17 mouse cellular contexts compared by ENCODE assay signal in genomic region chr17:25922120-25922519, GRCm38 (mm10). TPM values are rescaled to one million over a fixed set of nuclear protein-coding genes. Genes with fewer than 3 reads are reported as not detected.
DNase-seq lines count a peak whose midpoint lies in the region; ATAC-seq lines count a peak whose summit lies in the region.
"Had no signal": no experiment of that assay in that cellular context is flagged by ENCODE, and none has a peak within 500 bp of the region (broad histone marks: within the 10 kb centered on the region; RNA-seq: fewer than 3 reads in every experiment).

No protein-coding gene starts in this region.

- H3K9me3 ChIP-seq in liver, embryonic 13.5 days (replicated peaks): no peaks in the 10 kb centered on the region
- H3K9me3 ChIP-seq in liver, embryonic 11.5 days (ENCODE audit: control insufficient read depth, low read length): no peaks in the 10 kb centered on the region
- H3K9me3 ChIP-seq: hindbrain, embryonic 15.5 days; limb, embryonic 10.5 days; neural tube, embryonic 13.5 days had no signal

- H3K4me2 ChIP-seq in liver, embryonic 13.5 days: 0 out of 2 replicates have a peak overlapping the region, but pooled peaks have one; percentile 87
- H3K4me2 ChIP-seq in liver, embryonic 11.5 days: no peak overlapping the region
- H3K4me2 ChIP-seq: hindbrain, embryonic 15.5 days; neural tube, embryonic 13.5 days had no signal

- ATAC-seq in cerebellum, adult (ENCODE audit: insufficient number of reproducible peaks, low FRiP score, low TSS enrichment): no peak
- ATAC-seq in liver, embryonic 13.5 days (ENCODE audit: low read depth): no peak
- ATAC-seq in liver, embryonic 11.5 days (replicated peaks; ENCODE audit: low FRiP score): no peak
- ATAC-seq: lung, postnatal 0 days; Patski had no signal

- no peaks in the 10 kb centered on the region for H3K27me3 ChIP-seq in liver, embryonic 13.5 days
- no peaks in the 10 kb centered on the region for H3K27me3 ChIP-seq in liver, embryonic 11.5 days (replicated peaks; ENCODE audit: control insufficient read depth, insufficient read depth, low read length)
- H3K27me3 ChIP-seq: hindbrain, embryonic 15.5 days; neural tube, embryonic 13.5 days; Patski had no signal

- H3K4me3 ChIP-seq in liver, embryonic 13.5 days (replicated peaks): no peak overlapping the region
- H3K4me3 ChIP-seq in liver, embryonic 11.5 days (ENCODE audit: low read depth, low read length): no peak overlapping the region
- H3K4me3 ChIP-seq: hindbrain, embryonic 15.5 days; limb, embryonic 10.5 days; neural tube, embryonic 13.5 days had no signal

- 69% methylated on average over 5 of the region's 5 CpGs for WGBS in liver, embryonic 13.5 days (ENCODE audit: insufficient replicate concordance)
- WGBS in liver, embryonic 11.5 days: 80% methylated on average over 5 of the region's 5 CpGs

- peak; percentile 45 to 56 for DNase-seq in cerebellum, postnatal 10 days
- DNase-seq in liver, embryonic 13.5 days: no peak
- no peak for DNase-seq in liver, embryonic 11.5 days (ENCODE audit: low spot score)
- peak; percentile 75 for DNase-seq in 3T3-L1 (ENCODE audit: low read depth, low spot score)
- peak; percentile 40 for DNase-seq in kidney, postnatal 14 days
- DNase-seq in frontal cortex, postnatal 36 days (ENCODE audit: low spot score in 2 of 2): no peak
- no peak for DNase-seq in layer of hippocampus, adult 11-12 months (ENCODE audit: low spot score)
- DNase-seq: gastrocnemius, postnatal 25 days; midbrain, embryonic 14.5 days; retina, postnatal 1 day had no signal

- H3K4me1 ChIP-seq in liver, embryonic 13.5 days (replicated peaks): peaks cover 33% of the 10 kb centered on the region
- H3K4me1 ChIP-seq in liver, embryonic 11.5 days (replicated peaks; ENCODE audit: control insufficient read depth, insufficient read depth, low read length): peaks cover 16% of the 10 kb centered on the region

- peaks cover 33% of the 10 kb centered on the region for H3K36me3 ChIP-seq in liver, embryonic 13.5 days
- H3K36me3 ChIP-seq in liver, embryonic 11.5 days (ENCODE audit: control insufficient read depth, insufficient read depth, low read length): peaks cover 15% of the 10 kb centered on the region

- H3K27ac ChIP-seq in liver, embryonic 13.5 days: 0 out of 2 replicates have a peak overlapping the region, but pooled peaks have one; percentile 47
- no peak overlapping the region for H3K27ac ChIP-seq in liver, embryonic 11.5 days (ENCODE audit: low read depth, low read length)
- H3K27ac ChIP-seq: hindbrain, embryonic 15.5 days; limb, embryonic 10.5 days; neural tube, embryonic 13.5 days had no signal

- H3K9ac ChIP-seq in liver, embryonic 13.5 days: no peak overlapping the region
- no peak overlapping the region for H3K9ac ChIP-seq in liver, embryonic 11.5 days (ENCODE audit: low read depth, low read length)
- H3K9ac ChIP-seq: hindbrain, embryonic 15.5 days; neural tube, embryonic 13.5 days had no signal

RNA-seq across cellular contexts. Expression of gene Rab40c, which starts 2.6 kb away (rescaled TPM):
- polyA plus RNA-seq in liver, embryonic 13.5 days (2015; fragmentation: Nextera tagmentation; extraction: Ambion mirVana): 6.5 and 7.0 TPM in 2 replicates
- polyA plus RNA-seq in liver, embryonic 11.5 days (2014; fragmentation: Nextera tagmentation; extraction: Ambion mirVana): 9.9 and 10.7 TPM in 2 replicates

RNA-seq across cellular contexts. Expression of gene Pigq, which starts 22.6 kb away (rescaled TPM):
- polyA plus RNA-seq in liver, embryonic 13.5 days (2015; fragmentation: Nextera tagmentation; extraction: Ambion mirVana): 126 and 152 TPM in 2 replicates
- polyA plus RNA-seq in liver, embryonic 11.5 days (2014; fragmentation: Nextera tagmentation; extraction: Ambion mirVana): 137 and 139 TPM in 2 replicates

RNA-seq across cellular contexts. Expression of gene Nhlrc4, which starts 22.6 kb away (rescaled TPM):
- 5.1 and 7.2 TPM in 2 replicates for polyA plus RNA-seq in liver, embryonic 13.5 days (2015; fragmentation: Nextera tagmentation; extraction: Ambion mirVana)
- polyA plus RNA-seq in liver, embryonic 11.5 days (2014; fragmentation: Nextera tagmentation; extraction: Ambion mirVana): 0.85 and 1.4 TPM in 2 replicates
- polyA plus RNA-seq: neural tube, embryonic 13.5 days had no signal

RNA-seq across cellular contexts. Expression of gene A930017K11Rik, which starts 30.2 kb away (rescaled TPM):
- 0.24 and 0.32 TPM in 2 replicates for polyA plus RNA-seq in liver, embryonic 13.5 days (2015; fragmentation: Nextera tagmentation; extraction: Ambion mirVana)
- 0.68 and 0.85 TPM in 2 replicates for polyA plus RNA-seq in liver, embryonic 11.5 days (2014; fragmentation: Nextera tagmentation; extraction: Ambion mirVana)
- polyA plus RNA-seq: heart, embryonic 16.5 days; lung, postnatal 0 days had no signal

RNA-seq across cellular contexts. Expression of gene Wfikkn1, which starts 41.5 kb away (rescaled TPM):
- polyA plus RNA-seq in liver, embryonic 13.5 days (2015; fragmentation: Nextera tagmentation; extraction: Ambion mirVana): 0.65 and 1.00 TPM in 2 replicates
- polyA plus RNA-seq in liver, embryonic 11.5 days (2014; fragmentation: Nextera tagmentation; extraction: Ambion mirVana): 2.1 and 2.4 TPM in 2 replicates

Comparison
In these comparisons a context has a peak if more than half of its experiments do, and no peak if none do; other contexts are left out.
1. DNase-seq: peak in cerebellum, postnatal 10 days (2 of 2), 3T3-L1 (single experiment) and kidney, postnatal 14 days (single experiment); none in liver, embryonic 13.5 days (single experiment), liver, embryonic 11.5 days (single experiment), frontal cortex, postnatal 36 days (0 of 2) and layer of hippocampus, adult 11-12 months (single experiment).